Mouse (Mus musculus) hindbrain, postnatal 0 days (tissue): ENCODE results near the gene Fermt1. TPM values are rescaled to one million over a fixed set of nuclear protein-coding genes. Genes with fewer than 3 reads are reported as not detected.

Source experiments
- ATAC-seq: fragments of 200-750 bp; cut with Nextera tagmentation; 2 replicates; pipeline ENCODE4 v1.8.0; 2017; ENCODE audit warnings: mild to moderate bottlenecking, moderate TSS enrichment, moderate library complexity
- DNase-seq: peaks from one replicate; pipeline ENCODE4 v3.0.0-alpha.2; 2015; ENCODE audit warnings: low spot score
- H3K27ac ChIP-seq: fragments of 300-500 bp; sonication (generic); 2 replicates; pipeline ENCODE4 v1.5.1; 2014; ENCODE audit warnings: mild to moderate bottlenecking
- H3K27me3 ChIP-seq: fragments of 300-500 bp; sonication (generic); 2 replicates; pipeline ENCODE4 v1.6.1; 2014; ENCODE audit warnings: low read length, mixed read lengths; ENCODE audit not compliant: insufficient read depth
- H3K36me3 ChIP-seq: fragments of 300-500 bp; sonication (generic); 2 replicates; pipeline ENCODE4 v1.6.1; 2014; ENCODE audit warnings: low read length, mixed read lengths; ENCODE audit not compliant: insufficient read depth
- H3K4me1 ChIP-seq: fragments of 300-500 bp; sonication (generic); 2 replicates; pipeline ENCODE4 v1.6.1; 2014; ENCODE audit warnings: antibody characterized with exemption, low read length, mixed read lengths; ENCODE audit not compliant: insufficient read depth
- H3K4me2 ChIP-seq: fragments of 300-500 bp; sonication (generic); 2 replicates; pipeline ENCODE4 v1.6.1; 2014; ENCODE audit warnings: low read depth, mild to moderate bottlenecking, low read length, moderate library complexity, mixed read lengths
- H3K4me3 ChIP-seq: fragments of 300-500 bp; sonication (generic); 2 replicates; pipeline ENCODE4 v1.5.1; 2014; ENCODE audit warnings: low read length
- H3K9ac ChIP-seq: fragments of 300-500 bp; sonication (generic); replicated peaks from 2 replicates; pipeline ENCODE4 v1.6.1; 2014; ENCODE audit warnings: mild to moderate bottlenecking, low read length, moderate library complexity, mixed read lengths
- H3K9me3 ChIP-seq: fragments of 300-500 bp; sonication (generic); 2 replicates; pipeline ENCODE4 v1.6.1; 2016; ENCODE audit warnings: low read length, mixed read lengths
- CTCF ChIP-seq: IDR thresholded peaks from 2 replicates; pipeline ENCODE4 v1.5.1; 2016; ENCODE audit warnings: antibody characterized with exemption, control low read depth, low read depth
- WGBS: fragments of 180-500 bp; shearing (Covaris S2); extraction: QIAGEN DNeasy Blood & Tissue Kit; methylation state at CpG from one replicate; pipeline ENCODE4 v1.1.7; 2014; 5-methylcytosine and 5-hydroxymethylcytosine counted together
- polyA plus RNA-seq: library from polyadenylated mRNA; unstranded; fragments of >200 nt; fragmentation: Nextera tagmentation; extraction: Ambion mirVana; gene quantifications from 2 replicates; pipeline ENCODE4 v1.2.1, GENCODE M21; 2015
- total RNA-seq: library from RNA; depleted of rRNA; stranded (reverse); fragments of >200 nt; gene quantifications from 2 replicates; pipeline ENCODE4 v1.2.3, GENCODE M21; 2014

Fermt1 gene
- total and polyA plus RNA-seq, 2 experiments from 2014 or later, result 0.05 to 0.13 TPM

DNA sequence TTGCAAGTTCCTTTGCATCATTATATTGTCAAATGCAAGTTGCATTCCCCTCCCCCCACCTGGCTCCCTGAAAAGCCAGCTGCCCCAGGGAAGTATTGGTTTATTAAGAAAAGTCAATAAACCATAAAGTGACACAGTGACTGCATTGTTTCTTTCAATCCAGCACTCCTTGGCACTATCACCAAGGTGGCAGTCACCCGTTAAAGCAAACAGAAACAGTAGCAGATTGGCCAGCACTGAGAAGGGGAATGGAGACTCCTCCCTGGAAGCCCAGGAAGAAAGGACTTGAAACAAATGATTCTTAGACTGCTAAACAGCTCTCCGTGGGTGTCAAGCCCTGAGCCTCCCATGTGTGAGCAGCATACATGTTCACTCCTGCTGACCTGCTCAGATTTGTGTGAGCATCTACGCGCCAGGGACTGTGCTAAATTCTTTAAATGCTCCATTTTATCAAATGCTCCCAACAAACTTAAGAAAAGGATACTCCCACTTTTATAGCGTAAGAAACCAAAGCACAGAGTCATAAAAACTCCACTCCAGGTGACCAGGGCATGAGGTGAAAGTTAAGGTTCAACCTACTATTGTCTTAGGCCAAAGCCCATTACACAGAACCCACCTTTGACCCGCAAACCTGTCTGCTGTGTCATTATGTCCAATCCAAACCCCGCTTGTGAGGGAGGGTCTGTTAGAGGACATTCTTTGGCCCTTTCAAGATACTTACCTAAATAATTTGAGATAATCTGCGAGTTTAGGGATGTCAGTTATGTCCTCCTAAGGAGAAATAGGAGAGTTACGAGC is 23.4 kb downstream of the Fermt1 start:
- H3K4me1 ChIP-seq, result no peaks in the 10 kb centered on the region
- no peak for TF ChIP-seq CTCF
- no peaks in the 10 kb centered on the region for H3K9me3 ChIP-seq
- H3K4me3 ChIP-seq, result no peak overlapping the region
- DNase-seq, result no peak
- no peak overlapping the region for H3K4me2 ChIP-seq
- WGBS, result 70% methylated on average over 9 of the region's 9 CpGs
- ATAC-seq, result no peak
- no peaks in the 10 kb centered on the region for H3K27me3 ChIP-seq
- no peaks in the 10 kb centered on the region for H3K36me3 ChIP-seq
- H3K9ac ChIP-seq, result no peak overlapping the region
- H3K27ac ChIP-seq, result no peak overlapping the region

DNA sequence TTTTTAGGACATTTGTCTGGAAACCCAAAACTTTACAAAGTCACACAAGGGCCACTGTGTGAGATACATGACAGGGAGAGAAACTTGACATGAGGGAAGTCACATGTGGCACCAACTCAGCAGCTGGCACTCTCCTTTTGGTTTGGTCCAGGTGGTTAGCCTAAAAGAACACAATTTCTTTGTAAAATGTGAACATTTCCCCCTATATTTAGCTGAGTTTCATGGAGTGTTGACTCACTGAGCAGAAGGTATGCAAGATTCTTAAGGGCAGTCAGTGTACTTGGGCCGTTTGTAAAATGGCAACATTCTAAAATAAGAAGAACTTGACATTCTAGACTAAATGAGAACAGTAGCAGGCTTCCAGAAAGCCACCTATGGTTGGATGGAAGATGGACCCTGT is 30.9 kb downstream of the Fermt1 start:
- WGBS, result 70% methylated on average over 1 of the region's 1 CpGs
- Histone ChIP-seq H3K9ac (no peak overlapping the region), H3K36me3 (no peaks in the 10 kb centered on the region), H3K27ac (no peak overlapping the region), H3K4me3 (no peak overlapping the region), H3K4me1 (no peaks in the 10 kb centered on the region), H3K9me3 (no peaks in the 10 kb centered on the region), H3K27me3 (no peaks in the 10 kb centered on the region), H3K4me2 (no peak overlapping the region)
- ATAC-seq, result no peak
- no peak for DNase-seq
- no peak for TF ChIP-seq CTCF

DNA sequence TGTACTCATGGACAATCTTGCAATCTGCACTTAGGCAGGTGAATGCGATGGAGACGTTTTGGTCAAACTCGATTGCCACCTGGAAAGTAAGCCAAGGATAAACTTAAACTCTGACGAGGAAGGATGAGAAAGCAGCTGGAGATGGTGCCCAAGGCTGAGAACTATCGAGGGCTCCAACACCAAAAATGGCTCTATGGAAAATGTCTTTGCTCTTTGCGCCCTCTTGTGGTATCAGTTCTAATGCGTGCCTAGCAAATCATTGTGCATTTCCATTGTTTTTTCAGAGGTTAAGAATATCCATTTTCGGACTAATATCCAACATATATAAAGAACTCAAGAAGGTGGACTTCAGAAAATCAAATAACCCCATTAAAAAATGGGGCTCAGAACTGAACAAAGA is 38.9 kb downstream of the Fermt1 start:
- no peaks in the 10 kb centered on the region for H3K9me3 ChIP-seq
- TF ChIP-seq CTCF, result peak; percentile 57
- H3K4me1 ChIP-seq, result no peaks in the 10 kb centered on the region
- DNase-seq, result peak; percentile 54
- WGBS, result 27% methylated on average over 8 of the region's 8 CpGs
- no peak overlapping the region for H3K27ac ChIP-seq
- no peak for ATAC-seq
- no peak overlapping the region for H3K4me3 ChIP-seq
- H3K36me3 ChIP-seq, result no peaks in the 10 kb centered on the region
- H3K27me3 ChIP-seq, result no peaks in the 10 kb centered on the region
- H3K4me2 ChIP-seq, result no peak overlapping the region
- H3K9ac ChIP-seq, result no peak overlapping the region

DNA sequence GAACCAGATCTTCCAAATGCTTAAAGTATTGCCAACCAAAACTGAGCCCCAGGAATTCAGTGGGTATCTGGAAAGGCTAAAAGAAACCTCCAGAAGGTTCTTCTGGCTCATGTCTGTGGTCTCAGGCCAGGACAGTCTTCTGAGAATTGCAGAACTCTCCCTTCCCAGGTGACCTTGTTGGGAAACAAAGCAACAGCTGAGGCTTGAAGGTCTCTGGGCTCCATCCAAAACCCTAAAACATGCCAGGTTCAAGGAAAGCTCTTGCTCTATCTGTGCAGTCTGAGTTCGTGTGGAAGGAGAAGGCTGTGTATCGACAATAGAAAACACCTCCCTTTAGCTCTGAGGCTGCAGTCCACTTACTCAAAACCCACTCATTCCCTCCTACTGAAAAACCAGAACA is 40.7 kb downstream of the Fermt1 start:
- no peak for DNase-seq
- H3K9ac ChIP-seq, result no peak overlapping the region
- no peak overlapping the region for H3K4me3 ChIP-seq
- H3K4me2 ChIP-seq, result no peak overlapping the region
- 69% methylated on average over 2 of the region's 2 CpGs for whole genome bisulfite sequencing
- no peak for ATAC-seq
- no peak for TF ChIP-seq CTCF
- H3K9me3 ChIP-seq, result no peaks in the 10 kb centered on the region
- H3K4me1 ChIP-seq, result no peaks in the 10 kb centered on the region
- H3K27ac ChIP-seq, result no peak overlapping the region
- H3K27me3 ChIP-seq, result no peaks in the 10 kb centered on the region
- no peaks in the 10 kb centered on the region for H3K36me3 ChIP-seq

DNA sequence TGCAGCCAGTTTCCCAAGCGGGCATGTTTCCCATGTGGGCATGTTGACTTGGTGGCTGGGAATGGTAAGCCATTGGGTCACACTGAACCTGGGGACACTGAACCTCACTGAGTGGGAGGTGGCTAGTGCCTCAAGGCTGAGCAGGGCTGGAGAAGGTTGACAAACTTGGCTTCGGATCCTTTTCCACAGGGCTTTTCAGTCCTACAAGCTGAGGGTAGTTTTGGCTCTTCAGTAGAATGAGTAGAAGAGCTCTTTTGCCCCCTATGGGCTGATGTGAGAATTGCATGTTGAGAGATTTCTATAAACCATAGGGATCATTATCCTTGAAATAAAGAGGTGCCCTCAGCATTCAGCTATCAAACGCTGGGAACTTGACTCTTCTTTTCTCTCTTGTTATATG is 42.2 kb downstream of the Fermt1 start:
- ATAC-seq (peak; percentile 40; the same call in 1 of the 2 replicates), DNase-seq (peak; percentile 85)
- 38% methylated on average over 3 of the region's 3 CpGs for WGBS
- no peak overlapping the region for H3K4me2 ChIP-seq
- no peaks in the 10 kb centered on the region for H3K4me1 ChIP-seq
- no peak overlapping the region for H3K27ac ChIP-seq
- no peak overlapping the region for H3K9ac ChIP-seq
- no peaks in the 10 kb centered on the region for H3K9me3 ChIP-seq
- no peaks in the 10 kb centered on the region for H3K27me3 ChIP-seq
- H3K36me3 ChIP-seq, result no peaks in the 10 kb centered on the region
- no peak overlapping the region for H3K4me3 ChIP-seq
- TF ChIP-seq CTCF, result peak; percentile 76

DNA sequence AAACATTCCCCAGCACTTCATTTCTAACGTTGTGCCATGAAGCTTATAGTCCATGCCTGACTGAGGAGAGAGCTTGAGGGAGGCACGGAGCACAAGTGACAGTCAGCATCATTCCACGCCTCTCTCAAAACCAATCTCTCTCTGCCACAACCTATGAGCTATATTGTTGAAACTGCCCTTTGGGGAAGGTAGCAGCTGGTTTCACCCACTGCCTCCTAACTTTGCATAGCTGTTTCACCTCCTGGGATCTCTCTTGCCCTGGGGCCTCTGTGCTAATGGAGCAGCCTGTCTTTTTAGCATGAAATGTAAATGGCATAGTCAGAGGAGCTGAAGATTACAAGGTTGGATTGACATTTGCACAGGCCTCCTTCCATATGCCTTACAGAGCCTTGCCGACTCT is 43.6 kb downstream of the Fermt1 start:
- Histone ChIP-seq H3K27ac (no peak overlapping the region), H3K27me3 (no peaks in the 10 kb centered on the region), H3K9ac (no peak overlapping the region), H3K4me3 (no peak overlapping the region), H3K9me3 (no peaks in the 10 kb centered on the region), H3K36me3 (no peaks in the 10 kb centered on the region), H3K4me2 (no peak overlapping the region), H3K4me1 (no peaks in the 10 kb centered on the region)
- TF ChIP-seq CTCF, result no peak
- DNase-seq (peak; percentile 13), ATAC-seq (0 out of 2 replicates have a peak, but pooled peaks have one; percentile 24)
- WGBS, result 41% methylated on average over 4 of the region's 4 CpGs

DNA sequence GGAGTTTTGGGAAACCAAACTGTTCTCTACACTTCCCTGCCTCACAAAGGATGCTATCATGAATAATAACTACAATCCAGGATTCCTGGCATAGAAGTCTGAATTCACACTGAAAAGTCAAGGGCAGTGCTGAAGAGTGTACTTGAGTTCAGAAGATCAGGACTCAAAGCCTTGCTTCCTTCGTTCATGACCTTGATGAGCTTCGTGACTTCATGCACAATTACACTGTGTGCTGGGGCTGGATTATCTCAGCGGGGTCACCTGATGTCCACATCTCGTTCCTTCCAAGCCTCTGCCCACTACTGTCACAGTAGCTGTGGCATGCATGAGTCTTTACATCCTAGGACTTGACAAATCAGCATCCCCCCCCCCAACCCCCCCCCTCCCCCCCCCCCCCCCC is 44.1 kb downstream of the Fermt1 start:
- Histone ChIP-seq H3K9ac (no peak overlapping the region), H3K4me3 (no peak overlapping the region), H3K4me2 (no peak overlapping the region), H3K36me3 (no peaks in the 10 kb centered on the region), H3K27ac (no peak overlapping the region), H3K9me3 (no peaks in the 10 kb centered on the region), H3K4me1 (no peaks in the 10 kb centered on the region), H3K27me3 (no peaks in the 10 kb centered on the region)
- DNase-seq (no peak), ATAC-seq (no peak)
- TF ChIP-seq CTCF, result no peak
- 65% methylated on average over 4 of the region's 4 CpGs for WGBS
